In genomic region chr9:49595635-49596348, GRCm38 (mm10) we compare ENCODE assay signal across 9 mouse cellular contexts.
DNase-seq lines count a peak whose midpoint lies in the region; ATAC-seq and TF ChIP-seq lines count a peak whose summit lies in the region.
"Had no signal": no experiment of that assay in that cellular context is flagged by ENCODE, and none has a peak within 500 bp of the region (broad histone marks: within the 10 kb centered on the region; RNA-seq: fewer than 3 reads in every experiment).

No protein-coding gene starts in this region.

- TF ChIP-seq CTCF in brain, embryonic 14.5 days (IDR thresholded peaks at IDR 0.05; ENCODE audit: borderline replicate concordance, extremely low read depth, insufficient read depth, insufficient read length): no peak
- TF ChIP-seq CTCF in hindbrain, postnatal 0 days (IDR thresholded peaks at IDR 0.05; ENCODE audit: low read depth): no peak

- no peaks in the 10 kb centered on the region for H3K9me3 ChIP-seq in heart, embryonic 16.5 days (replicated peaks; ENCODE audit: control insufficient read depth, low read length)
- H3K9me3 ChIP-seq in embryonic facial prominence, embryonic 13.5 days: no peaks in the 10 kb centered on the region
- H3K9me3 ChIP-seq in hindbrain, postnatal 0 days (ENCODE audit: low read length): no peaks in the 10 kb centered on the region

- H3K4me3 ChIP-seq in heart, embryonic 16.5 days (ENCODE audit: low read length): no peak overlapping the region
- H3K4me3 ChIP-seq in embryonic facial prominence, embryonic 13.5 days: no peak overlapping the region
- H3K4me3 ChIP-seq in hindbrain, postnatal 0 days (ENCODE audit: low read length): no peak overlapping the region; the same call in 1 of the 2 replicates

- no peaks in the 10 kb centered on the region for H3K36me3 ChIP-seq in heart, embryonic 16.5 days (ENCODE audit: control insufficient read depth, insufficient read depth)
- H3K36me3 ChIP-seq in embryonic facial prominence, embryonic 13.5 days: no peaks in the 10 kb centered on the region
- H3K36me3 ChIP-seq in hindbrain, postnatal 0 days (ENCODE audit: insufficient read depth, low read length): no peaks in the 10 kb centered on the region

- no peak for DNase-seq in heart, adult 8-10 months (ENCODE audit: low spot score)
- DNase-seq in brain, embryonic 14.5 days (ENCODE audit: low read depth): peak; percentile 90
- peak; percentile 63 for DNase-seq in hindbrain, postnatal 0 days (ENCODE audit: low spot score)
- no peak for DNase-seq in urinary bladder, postnatal 14 days (ENCODE audit: low spot score)
- no peak for DNase-seq in c-Kit-positive CD71-positive TER-119-positive erythroid progenitor cells, embryonic 14.5 days (ENCODE audit: low spot score)
- DNase-seq: lung, postnatal 14 days had no signal

- 0 out of 2 replicates have a peak overlapping the region, but pooled peaks have one; percentile 8 for H3K4me2 ChIP-seq in heart, embryonic 16.5 days (ENCODE audit: low read depth, low read length)
- peak overlapping the region; percentile 19; the same call in 1 of the 2 replicates for H3K4me2 ChIP-seq in embryonic facial prominence, embryonic 13.5 days
- H3K4me2 ChIP-seq in hindbrain, postnatal 0 days (ENCODE audit: low read depth, low read length): peak overlapping the region; percentile 39

- peaks cover 29% of the 10 kb centered on the region for H3K4me1 ChIP-seq in heart, embryonic 16.5 days (ENCODE audit: control insufficient read depth, insufficient read depth, low read length)
- H3K4me1 ChIP-seq in embryonic facial prominence, embryonic 13.5 days: peaks cover 49% of the 10 kb centered on the region
- H3K4me1 ChIP-seq in hindbrain, postnatal 0 days (ENCODE audit: insufficient read depth, low read length): peaks cover 31% of the 10 kb centered on the region

- no peak for TF ChIP-seq POLR2A in brain, embryonic 14.5 days (IDR thresholded peaks at IDR 0.05; ENCODE audit: borderline replicate concordance, extremely low read depth, insufficient read depth, insufficient read length, poor library complexity, severe bottlenecking)

- 49% methylated on average over 11 of the region's 11 CpGs for WGBS in heart, embryonic 16.5 days
- WGBS in embryonic facial prominence, embryonic 13.5 days: 32% methylated on average over 11 of the region's 11 CpGs
- WGBS in hindbrain, postnatal 0 days: 17% methylated on average over 11 of the region's 11 CpGs

- 0 out of 2 replicates have a peak overlapping the region, but pooled peaks have one; percentile 12 for H3K9ac ChIP-seq in heart, embryonic 16.5 days (ENCODE audit: low read length)
- no peak overlapping the region for H3K9ac ChIP-seq in embryonic facial prominence, embryonic 13.5 days
- peak overlapping the region; percentile 31; the same call in 1 of the 2 replicates for H3K9ac ChIP-seq in hindbrain, postnatal 0 days (replicated peaks; ENCODE audit: low read length)

- no peak; the same call in 1 of the 2 replicates for ATAC-seq in heart, embryonic 16.5 days (replicated peaks; ENCODE audit: extremely low read depth, insufficient read depth, low FRiP score)
- no peak for ATAC-seq in embryonic facial prominence, embryonic 13.5 days (ENCODE audit: insufficient number of reproducible peaks, insufficient read depth, low FRiP score, low TSS enrichment, low read depth)
- peak; percentile 63; the same call in 1 of the 2 replicates for ATAC-seq in hindbrain, postnatal 0 days
- no peak for ATAC-seq in erythroid progenitor cell, adult 5-6 weeks (replicated peaks; ENCODE audit: low FRiP score, poor library complexity, severe bottlenecking)

- H3K27ac ChIP-seq in heart, embryonic 16.5 days (ENCODE audit: low read length): no peak overlapping the region
- H3K27ac ChIP-seq in embryonic facial prominence, embryonic 13.5 days: peak overlapping the region; percentile 24; the same call in 1 of the 2 replicates
- peak overlapping the region; percentile 73 for H3K27ac ChIP-seq in hindbrain, postnatal 0 days

- no peaks in the 10 kb centered on the region for H3K27me3 ChIP-seq in heart, embryonic 16.5 days (ENCODE audit: control insufficient read depth, insufficient read depth, low read length)
- no peaks in the 10 kb centered on the region for H3K27me3 ChIP-seq in embryonic facial prominence, embryonic 13.5 days
- no peaks in the 10 kb centered on the region for H3K27me3 ChIP-seq in hindbrain, postnatal 0 days (ENCODE audit: insufficient read depth, low read length)

Comparison
In these comparisons a context has a peak if more than half of its experiments do, and no peak if none do; other contexts are left out.
1. DNase-seq: peak in brain, embryonic 14.5 days (single experiment) and hindbrain, postnatal 0 days (single experiment); none in heart, adult 8-10 months (single experiment), urinary bladder, postnatal 14 days (single experiment) and c-Kit-positive CD71-positive TER-119-positive erythroid progenitor cells, embryonic 14.5 days (single experiment).
2. Peak in every context shown above with its lines, with median percentiles within 50 percentile points of each other: H3K4me2 ChIP-seq.